Mouse (Mus musculus) liver, embryonic 13.5 days (tissue): Measurements from ENCODE around the gene Hcrtr1. TPM values are rescaled to one million over a fixed set of nuclear protein-coding genes. Genes with fewer than 3 reads are reported as not detected.

Source experiments
- ATAC-seq: fragments of 200-750 bp; cut with Nextera tagmentation; 2 replicates; pipeline ENCODE4 v1.8.0; 2017; ENCODE audit warnings: low read depth, mild to moderate bottlenecking, moderate number of reproducible peaks, moderate library complexity
- DNase-seq: peaks from one replicate; pipeline ENCODE4 v3.0.0; 2022
- H3K27ac ChIP-seq: fragments of 300-500 bp; sonication (generic); 2 replicates; pipeline ENCODE4 v1.5.1; 2015; ENCODE audit warnings: moderate library complexity, mild to moderate bottlenecking, inconsistent platforms
- H3K27me3 ChIP-seq: fragments of 300-500 bp; sonication (generic); 2 replicates; pipeline ENCODE4 v1.6.1; 2015; ENCODE audit warnings: mild to moderate bottlenecking, inconsistent platforms
- H3K36me3 ChIP-seq: fragments of 300-500 bp; sonication (generic); 2 replicates; pipeline ENCODE4 v1.6.1; 2015; ENCODE audit warnings: mild to moderate bottlenecking, inconsistent platforms
- H3K4me1 ChIP-seq: fragments of 300-500 bp; sonication (generic); replicated peaks from 2 replicates; pipeline ENCODE4 v1.6.1; 2015; ENCODE audit warnings: inconsistent platforms
- H3K4me2 ChIP-seq: fragments of 300-500 bp; sonication (generic); 2 replicates; pipeline ENCODE4 v1.6.1; 2015; ENCODE audit warnings: inconsistent platforms, mild to moderate bottlenecking, moderate library complexity
- H3K4me3 ChIP-seq: fragments of 300-500 bp; sonication (generic); replicated peaks from 2 replicates; pipeline ENCODE4 v1.5.1; 2015; ENCODE audit warnings: mild to moderate bottlenecking, inconsistent platforms
- H3K9ac ChIP-seq: fragments of 300-500 bp; sonication (generic); 2 replicates; pipeline ENCODE4 v1.6.1; 2015; ENCODE audit warnings: mild to moderate bottlenecking, inconsistent platforms
- H3K9me3 ChIP-seq: fragments of 300-500 bp; sonication (generic); replicated peaks from 2 replicates; pipeline ENCODE4 v1.6.1; 2016; ENCODE audit warnings: inconsistent platforms
- WGBS: fragments of 180-500 bp; shearing (Covaris S2); methylation state at CpG from one replicate; pipeline ENCODE4 v1.1.7; 2015; ENCODE audit not compliant: insufficient replicate concordance; 5-methylcytosine and 5-hydroxymethylcytosine counted together
- polyA plus RNA-seq: library from polyadenylated mRNA; unstranded; fragments of >200 nt; fragmentation: Nextera tagmentation; extraction: Ambion mirVana; gene quantifications from 2 replicates; pipeline ENCODE4 v1.2.1, GENCODE M21; 2015

The Hcrtr1 gene
- polyA plus RNA-seq = 0.05 TPM in 1 of 2 replicates, not detected in the other

DNA sequence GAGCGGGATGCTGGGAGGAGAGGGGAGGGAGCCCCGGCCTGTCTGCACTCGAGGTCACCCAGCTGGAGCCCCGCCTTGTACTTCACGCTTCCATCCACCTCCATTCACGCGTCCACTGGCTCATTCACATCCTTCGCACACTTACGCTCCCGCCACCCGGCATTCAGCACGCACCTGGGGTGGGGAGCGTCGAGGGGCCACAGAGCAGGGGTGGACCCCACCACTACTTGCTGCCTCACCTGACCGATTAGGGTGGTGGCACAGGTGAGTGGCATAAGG is at the start of gene Hcrtr1:
Gene Hcrtr1, minus strand, starts transcription at position 146 of the 279 bp plus-strand sequence.
- 3% methylated on average over 13 of the region's 15 CpGs for WGBS
- H3K27ac ChIP-seq = no peak within 1 kb of the TSS
- no peaks in the 10 kb centered on the region for H3K36me3 ChIP-seq
- peaks cover 81% of the 10 kb centered on the region for H3K27me3 ChIP-seq
- no peak within 1 kb of the TSS for H3K9ac ChIP-seq
- ATAC-seq (no peak), DNase-seq (no peak)
- H3K4me1 ChIP-seq = 0 out of 2 replicates have a peak, but pooled peaks cover 9% of the 10 kb centered on the region
- H3K4me2 ChIP-seq = peak within 1 kb of the TSS; percentile 36
- 0 out of 2 replicates have a peak within 1 kb of the TSS, but pooled peaks have one; percentile 8 for H3K4me3 ChIP-seq
- no peaks in the 10 kb centered on the region for H3K9me3 ChIP-seq

DNA sequence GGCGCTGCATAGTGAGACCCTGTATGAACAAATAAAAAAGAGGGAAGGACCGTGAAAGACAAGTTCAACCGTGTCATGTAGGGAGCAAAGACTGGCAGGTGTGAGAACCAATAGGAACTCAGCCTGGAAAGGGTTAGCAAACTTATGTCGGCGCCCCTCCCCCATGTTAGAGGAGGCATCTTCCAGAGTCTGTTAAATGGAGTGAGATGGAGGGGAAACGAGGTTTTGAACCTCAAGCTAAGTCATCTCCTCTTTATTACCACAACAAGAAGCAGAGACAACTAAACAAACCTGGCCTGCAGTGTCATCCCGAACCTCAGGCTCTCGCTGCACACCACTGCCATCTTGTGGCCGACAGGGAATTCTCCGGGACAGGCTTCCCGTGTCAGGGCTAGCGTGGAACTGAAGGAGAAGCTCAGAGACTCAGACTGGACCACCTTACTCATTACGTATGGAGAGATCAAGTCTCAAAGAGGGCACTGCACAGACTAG is 49.7 kb upstream of the Hcrtr1 start:
- no peaks in the 10 kb centered on the region for H3K9me3 ChIP-seq
- peaks cover 3% of the 10 kb centered on the region; the same call in 1 of the 2 replicates for H3K4me1 ChIP-seq
- H3K36me3 ChIP-seq = no peaks in the 10 kb centered on the region
- peak; percentile 67 for DNase-seq
- H3K9ac ChIP-seq = no peak overlapping the region
- whole genome bisulfite sequencing = 2% methylated on average over 13 of the region's 13 CpGs
- H3K4me2 ChIP-seq = peak overlapping the region; percentile 27; the same call in 1 of the 2 replicates
- peak; percentile 34; the same call in 1 of the 2 replicates for ATAC-seq
- peaks cover 31% of the 10 kb centered on the region; the same call in 1 of the 2 replicates for H3K27me3 ChIP-seq
- no peak overlapping the region for H3K4me3 ChIP-seq
- H3K27ac ChIP-seq = no peak overlapping the region

DNA sequence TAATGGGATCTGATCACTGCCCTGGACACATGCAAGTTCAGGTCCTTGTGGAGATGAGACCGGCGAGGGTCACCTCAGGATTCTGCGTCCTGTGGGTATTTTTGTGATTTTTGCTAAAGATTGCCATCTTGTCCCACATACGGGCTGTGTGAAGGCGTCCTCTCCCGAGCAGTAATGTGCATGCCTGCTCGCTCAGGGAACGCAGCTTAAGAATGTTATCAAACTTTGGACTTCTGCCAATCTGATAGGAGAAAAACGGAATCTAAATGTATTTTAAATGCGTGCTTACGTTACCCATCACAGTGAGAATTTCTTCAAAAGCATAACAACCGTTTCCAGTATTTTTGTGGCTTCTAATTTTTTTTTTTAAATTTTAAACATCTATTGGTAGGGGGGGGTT is 47.7 kb upstream of the Hcrtr1 start:
- 69% methylated on average over 12 of the region's 12 CpGs for WGBS
- DNase-seq = no peak

DNA sequence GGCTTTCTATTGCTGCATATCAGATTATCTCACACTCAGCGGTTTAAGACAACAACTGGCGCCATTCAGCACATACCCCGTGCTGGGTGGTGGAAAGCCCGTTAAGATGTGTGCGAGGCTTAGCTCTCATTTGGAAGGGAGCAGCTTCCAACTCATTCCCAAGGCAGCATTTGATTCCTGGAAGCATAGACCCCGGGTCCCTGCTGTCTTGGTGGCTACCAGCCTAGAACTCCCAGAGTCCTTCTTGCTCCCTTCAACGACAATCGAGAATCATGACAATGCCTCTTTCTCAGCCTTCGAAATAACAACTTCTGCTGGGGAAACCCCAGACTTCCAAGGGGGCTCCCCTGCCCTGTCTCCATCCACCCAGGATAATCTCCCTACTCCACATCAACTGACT is 47.3 kb upstream of the Hcrtr1 start:
- WGBS = 61% methylated on average over 9 of the region's 9 CpGs

More for the DNA sequence above, 47.7 kb upstream of the Hcrtr1 start:
- no peak overlapping the region for H3K4me3 ChIP-seq
- H3K4me1 ChIP-seq = peaks cover 3% of the 10 kb centered on the region; the same call in 1 of the 2 replicates
- H3K36me3 ChIP-seq = no peaks in the 10 kb centered on the region
- H3K27me3 ChIP-seq = 0 out of 2 replicates have a peak, but pooled peaks cover 23% of the 10 kb centered on the region
- H3K4me2 ChIP-seq = no peak overlapping the region
- ATAC-seq = no peak
- H3K27ac ChIP-seq = no peak overlapping the region
- no peak overlapping the region for H3K9ac ChIP-seq
- no peaks in the 10 kb centered on the region for H3K9me3 ChIP-seq

DNA sequence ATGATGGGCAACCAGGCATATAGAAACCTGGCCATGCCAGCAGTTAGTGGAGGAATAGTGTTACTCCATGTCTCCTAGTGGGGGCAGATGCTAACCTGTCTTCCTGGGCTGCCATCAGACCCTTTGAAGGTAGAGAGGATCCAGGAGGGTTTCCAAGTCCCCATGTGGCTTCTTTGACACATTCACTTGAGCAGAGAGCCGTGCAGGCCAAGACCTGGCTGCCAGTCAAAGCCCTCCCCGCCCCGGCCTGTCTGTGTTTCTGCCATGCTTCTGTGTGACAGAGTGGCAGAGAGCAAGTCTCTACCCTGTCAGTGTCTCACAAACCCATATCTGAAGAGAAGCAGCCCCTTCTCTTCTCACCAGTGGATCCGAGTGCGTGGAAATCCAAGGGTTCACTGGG is 44.7 kb upstream of the Hcrtr1 start:
- Histone ChIP-seq H3K36me3 (no peaks in the 10 kb centered on the region), H3K4me3 (no peak overlapping the region), H3K27me3 (0 out of 2 replicates have a peak, but pooled peaks cover 16% of the 10 kb centered on the region), H3K4me1 (peaks cover 3% of the 10 kb centered on the region; the same call in 1 of the 2 replicates), H3K4me2 (no peak overlapping the region), H3K9ac (no peak overlapping the region), H3K9me3 (no peaks in the 10 kb centered on the region), H3K27ac (no peak overlapping the region)
- ATAC-seq = no peak
- WGBS = 77% methylated on average over 5 of the region's 5 CpGs
- DNase-seq = no peak

More for the DNA sequence above, 47.3 kb upstream of the Hcrtr1 start:
- peaks cover 3% of the 10 kb centered on the region; the same call in 1 of the 2 replicates for H3K4me1 ChIP-seq
- H3K4me2 ChIP-seq = no peak overlapping the region
- no peak overlapping the region for H3K4me3 ChIP-seq
- no peak overlapping the region for H3K27ac ChIP-seq
- H3K9me3 ChIP-seq = no peaks in the 10 kb centered on the region
- 0 out of 2 replicates have a peak, but pooled peaks cover 20% of the 10 kb centered on the region for H3K27me3 ChIP-seq
- DNase-seq (no peak), ATAC-seq (no peak)
- H3K9ac ChIP-seq = no peak overlapping the region
- no peaks in the 10 kb centered on the region for H3K36me3 ChIP-seq

DNA sequence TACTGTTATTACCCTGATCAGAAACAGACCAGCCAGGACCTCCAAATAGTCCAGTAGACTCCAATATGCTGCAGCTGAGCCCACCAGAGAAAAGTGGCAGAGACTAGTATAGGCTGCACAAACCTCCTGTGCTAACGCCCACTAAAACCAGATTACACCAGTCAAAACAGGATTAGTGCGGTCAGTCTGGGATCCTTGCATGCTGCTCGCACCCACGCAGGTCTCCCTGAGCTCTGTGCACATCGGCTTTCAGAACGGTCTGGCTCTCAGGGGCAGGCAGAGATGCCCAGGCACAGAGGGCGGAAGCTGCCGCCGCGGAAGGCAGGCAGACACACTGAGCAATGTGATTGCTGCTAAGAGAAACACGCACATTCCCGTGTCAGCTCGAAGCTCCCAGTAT is 43.9 kb upstream of the Hcrtr1 start:
- H3K9ac ChIP-seq = no peak overlapping the region
- H3K4me1 ChIP-seq = no peaks in the 10 kb centered on the region
- H3K27ac ChIP-seq = no peak overlapping the region
- H3K9me3 ChIP-seq = no peaks in the 10 kb centered on the region
- 69% methylated on average over 13 of the region's 13 CpGs for WGBS
- no peak for DNase-seq
- H3K36me3 ChIP-seq = no peaks in the 10 kb centered on the region
- no peak for ATAC-seq
- 0 out of 2 replicates have a peak, but pooled peaks cover 16% of the 10 kb centered on the region for H3K27me3 ChIP-seq
- no peak overlapping the region for H3K4me2 ChIP-seq
- H3K4me3 ChIP-seq = no peak overlapping the region

DNA sequence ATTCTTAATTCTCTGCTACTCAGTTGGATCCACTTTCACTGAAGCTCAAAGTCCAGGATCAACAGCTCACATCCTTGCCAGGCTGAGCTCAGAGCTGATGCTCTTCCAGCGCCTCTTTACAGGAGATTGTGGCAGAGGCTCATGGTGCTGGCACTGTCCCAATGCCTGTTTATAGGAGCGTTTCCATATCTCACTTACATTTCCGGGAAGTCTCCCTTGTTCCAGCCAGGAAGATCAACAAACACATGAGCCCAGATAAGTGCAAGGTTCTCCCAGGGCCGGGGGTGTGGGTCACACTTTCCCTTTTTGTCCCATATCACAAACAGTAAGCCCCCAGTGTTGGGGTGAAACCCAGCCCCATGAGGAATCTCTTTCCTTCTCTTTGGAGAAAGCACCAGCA is 42.7 kb upstream of the Hcrtr1 start:
- H3K9me3 ChIP-seq = no peaks in the 10 kb centered on the region
- no peak overlapping the region for H3K27ac ChIP-seq
- DNase-seq (no peak), ATAC-seq (no peak)
- H3K9ac ChIP-seq = no peak overlapping the region
- no peaks in the 10 kb centered on the region for H3K36me3 ChIP-seq
- H3K4me1 ChIP-seq = peaks cover 2% of the 10 kb centered on the region; the same call in 1 of the 2 replicates
- H3K4me2 ChIP-seq = no peak overlapping the region
- peaks cover 18% of the 10 kb centered on the region; the same call in 1 of the 2 replicates for H3K27me3 ChIP-seq
- no peak overlapping the region for H3K4me3 ChIP-seq
- WGBS = 32% methylated on average over 4 of the region's 4 CpGs

DNA sequence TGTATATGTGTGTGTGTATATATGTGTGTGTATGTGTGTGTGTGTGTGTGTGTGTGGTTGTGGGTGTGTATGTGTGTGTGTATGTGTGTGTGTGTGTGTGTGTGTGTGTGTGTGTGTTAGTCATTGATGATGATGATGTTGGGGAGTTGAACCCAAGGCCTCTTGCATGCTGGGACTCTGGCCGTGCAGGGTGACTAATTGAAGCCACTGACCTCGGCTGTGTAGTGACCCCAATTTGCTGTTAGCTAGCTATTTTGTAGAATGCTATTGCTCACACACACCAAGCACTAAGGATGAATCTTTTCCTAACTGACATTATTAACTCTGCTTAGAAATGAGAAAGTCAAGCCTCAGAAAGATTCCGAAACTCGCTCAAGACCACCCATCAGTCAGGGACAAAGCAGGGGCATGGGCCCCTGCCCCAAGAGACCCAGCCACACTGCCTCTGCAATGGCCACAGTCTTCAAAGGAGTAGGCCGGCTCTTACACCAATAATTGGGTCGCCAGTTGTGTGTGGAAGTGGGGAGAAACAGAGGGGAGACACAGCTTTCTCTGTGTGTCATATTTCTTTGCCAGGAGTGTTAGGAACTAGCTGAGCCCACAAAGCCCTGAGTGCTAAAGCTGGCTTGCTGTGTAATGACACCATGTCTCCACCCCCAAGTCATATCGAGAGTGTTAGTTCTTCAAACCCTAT is 41.9 kb upstream of the Hcrtr1 start:
- ATAC-seq (no peak), DNase-seq (no peak)
- Histone ChIP-seq H3K4me3 (no peak overlapping the region), H3K9me3 (no peaks in the 10 kb centered on the region), H3K9ac (no peak overlapping the region), H3K27me3 (peaks cover 17% of the 10 kb centered on the region), H3K4me2 (no peak overlapping the region), H3K27ac (no peak overlapping the region), H3K36me3 (no peaks in the 10 kb centered on the region), H3K4me1 (peaks cover 8% of the 10 kb centered on the region)
- 57% methylated on average over 7 of the region's 7 CpGs for WGBS

DNA sequence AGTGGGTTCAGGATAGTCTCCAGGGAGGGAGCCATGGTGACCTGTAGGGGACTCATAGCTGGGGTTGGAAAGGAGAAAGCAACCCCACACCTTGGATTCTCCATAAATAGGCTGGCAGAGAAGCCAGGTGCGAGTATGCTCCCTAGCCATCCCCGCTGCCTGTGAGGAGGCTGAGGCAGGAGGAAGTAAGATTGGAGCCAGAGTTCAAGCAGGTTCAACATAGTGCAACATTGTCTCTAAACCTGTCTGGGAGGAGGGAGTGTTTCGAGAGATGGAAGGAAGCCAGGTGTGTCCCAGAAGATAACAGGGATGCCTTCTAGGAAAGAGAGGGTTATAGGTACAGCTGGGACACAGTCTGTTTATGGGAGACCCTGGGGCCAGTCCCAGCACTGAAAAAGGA is 40.7 kb upstream of the Hcrtr1 start:
- peaks cover 19% of the 10 kb centered on the region for H3K4me1 ChIP-seq
- H3K4me3 ChIP-seq = no peak overlapping the region
- DNase-seq (no peak), ATAC-seq (no peak)
- H3K36me3 ChIP-seq = no peaks in the 10 kb centered on the region
- H3K4me2 ChIP-seq = no peak overlapping the region
- no peaks in the 10 kb centered on the region for H3K9me3 ChIP-seq
- peaks cover 29% of the 10 kb centered on the region for H3K27me3 ChIP-seq
- WGBS = 57% methylated on average over 3 of the region's 3 CpGs
- H3K27ac ChIP-seq = no peak overlapping the region
- no peak overlapping the region for H3K9ac ChIP-seq

DNA sequence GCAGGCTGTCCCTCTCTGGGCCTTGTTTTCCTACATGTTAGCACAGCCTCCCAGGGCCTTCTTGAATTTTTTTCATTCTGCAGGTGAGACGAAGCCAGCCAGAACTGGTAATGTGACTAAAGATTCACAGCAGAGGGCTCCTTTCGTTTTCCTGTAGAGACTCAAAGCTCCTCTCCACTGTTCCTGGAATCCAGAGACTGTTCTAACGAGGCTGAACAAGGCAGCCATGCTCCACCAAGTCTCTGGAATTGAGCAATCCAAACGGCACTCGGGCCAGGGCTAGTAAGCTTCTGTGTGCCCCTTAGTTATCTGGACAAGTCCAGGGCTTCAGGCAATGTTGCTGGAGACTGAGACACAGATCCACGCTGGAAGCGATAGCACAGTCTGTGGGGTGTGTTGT is 38.4 kb upstream of the Hcrtr1 start:
- Histone ChIP-seq H3K36me3 (no peaks in the 10 kb centered on the region), H3K4me1 (peaks cover 43% of the 10 kb centered on the region), H3K4me3 (no peak overlapping the region), H3K9me3 (no peaks in the 10 kb centered on the region), H3K27ac (no peak overlapping the region), H3K9ac (no peak overlapping the region), H3K27me3 (peaks cover 48% of the 10 kb centered on the region), H3K4me2 (no peak overlapping the region)
- 57% methylated on average over 7 of the region's 7 CpGs for WGBS
- ATAC-seq (no peak), DNase-seq (no peak)

DNA sequence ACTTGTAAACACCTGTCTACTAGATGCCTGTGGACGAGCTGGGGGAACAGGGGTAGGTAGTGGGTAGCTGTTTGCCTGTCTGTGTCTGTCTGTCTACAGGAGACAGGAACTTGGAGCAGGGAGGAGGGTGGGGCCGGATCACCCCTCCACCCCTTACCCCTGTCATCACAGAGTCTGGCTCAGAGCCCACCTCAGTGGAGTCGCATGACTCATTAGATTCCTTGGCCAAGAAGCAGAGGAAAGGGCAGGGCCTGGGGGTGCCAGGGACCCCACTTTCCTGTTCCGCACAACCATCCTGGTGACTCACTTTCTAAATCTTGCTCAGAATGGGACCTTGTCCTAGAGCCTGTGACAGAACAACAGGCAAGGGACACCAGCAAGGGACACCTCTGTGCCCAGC is 37.9 kb upstream of the Hcrtr1 start:
- Histone ChIP-seq H3K4me3 (no peak overlapping the region), H3K9me3 (no peaks in the 10 kb centered on the region), H3K27ac (no peak overlapping the region), H3K9ac (no peak overlapping the region), H3K4me1 (peaks cover 47% of the 10 kb centered on the region), H3K36me3 (no peaks in the 10 kb centered on the region), H3K27me3 (peaks cover 48% of the 10 kb centered on the region), H3K4me2 (no peak overlapping the region)
- 61% methylated on average over 4 of the region's 4 CpGs for WGBS
- DNase-seq (no peak), ATAC-seq (no peak)
